In genomic region chr4:150569834-150570571, GRCm38 (mm10) we compare ENCODE assay signal across 8 mouse cellular contexts.
DNase-seq lines count a peak whose midpoint lies in the region; ATAC-seq and TF ChIP-seq lines count a peak whose summit lies in the region.

No protein-coding gene starts in this region.

- under 1% methylated on average over 27 of the region's 27 CpGs for WGBS in heart, embryonic 11.5 days (ENCODE audit: insufficient replicate concordance)

- no peaks in the 10 kb centered on the region for H3K27me3 ChIP-seq in C2C12 (ENCODE audit: control insufficient read depth, insufficient read depth, insufficient read length)
- no peaks in the 10 kb centered on the region for H3K27me3 ChIP-seq in heart, embryonic 11.5 days (ENCODE audit: control insufficient read depth, insufficient read depth, low read length)

- TF ChIP-seq CTCF in C2C12 (IDR thresholded peaks at IDR 0.05; ENCODE audit: control insufficient read depth, insufficient read depth, insufficient read length): no peak

- peak; percentile 75 for DNase-seq in embryo, embryonic 11 days
- DNase-seq in embryo, embryonic 10.5 days (ENCODE audit: low spot score): no peak
- peak; percentile 36 for DNase-seq in c-Kit-positive CD71-positive TER-119-positive erythroid progenitor cells, embryonic 14.5 days (ENCODE audit: low spot score)
- peak; percentile 75 for DNase-seq in kidney, postnatal 10 days
- peak; percentile 51 for DNase-seq in lung, postnatal 36 days
- DNase-seq in spleen, postnatal 36 days (ENCODE audit: low spot score in 2 of 2): peak; percentile 37 to 40

- H3K4me1 ChIP-seq in heart, embryonic 11.5 days (ENCODE audit: control insufficient read depth, insufficient read depth, low read length): peaks cover 25% of the 10 kb centered on the region

- H3K36me3 ChIP-seq in C2C12 (ENCODE audit: control insufficient read depth, insufficient read depth): peaks cover 29% of the 10 kb centered on the region
- H3K36me3 ChIP-seq in heart, embryonic 11.5 days (ENCODE audit: control insufficient read depth, insufficient read depth, low read length): no peaks in the 10 kb centered on the region

- H3K4me2 ChIP-seq in heart, embryonic 11.5 days: peak overlapping the region; percentile 67

- H3K4me3 ChIP-seq in C2C12 (ENCODE audit: insufficient read depth, poor library complexity, severe bottlenecking): peak overlapping the region; percentile 86
- peak overlapping the region; percentile 92 for H3K4me3 ChIP-seq in heart, embryonic 11.5 days (ENCODE audit: low read depth, low read length)

- H3K9me3 ChIP-seq in heart, embryonic 11.5 days (replicated peaks; ENCODE audit: control insufficient read depth, low read length): no peaks in the 10 kb centered on the region

- peak overlapping the region; percentile 93 for H3K27ac ChIP-seq in heart, embryonic 11.5 days (ENCODE audit: low read depth, low read length)

- H3ac ChIP-seq in C2C12 (ENCODE audit: control insufficient read depth, insufficient read length, low read depth): peak overlapping the region; percentile 99

- H3K79me3 ChIP-seq in C2C12 (ENCODE audit: low read depth): peaks cover 30% of the 10 kb centered on the region

- peaks cover 55% of the 10 kb centered on the region for H3K79me2 ChIP-seq in C2C12 (ENCODE audit: control insufficient read depth, insufficient read depth)

- ATAC-seq in heart, embryonic 11.5 days (replicated peaks; ENCODE audit: insufficient number of reproducible peaks, low FRiP score, low TSS enrichment): 0 out of 2 replicates have a peak, but pooled peaks have one; percentile 46

- H3K9ac ChIP-seq in heart, embryonic 11.5 days (ENCODE audit: low read depth, low read length): peak overlapping the region; percentile 92

TF ChIP-seq in C2C12, 6 proteins besides CTCF, POLR2A, EP300 and RAD21:
- TF ChIP-seq USF1 (IDR thresholded peaks at IDR 0.05; ENCODE audit: low read depth) (no peak), MYOD1 (IDR thresholded peaks at IDR 0.05; ENCODE audit: control insufficient read depth, insufficient read length, low read depth) (peak; percentile 8)
